Mouse (Mus musculus) kidney, adult 11 months (tissue): ENCODE data around the gene Gabbr1.
A peak's percentile ranks its signal among the peaks of the same experiment; 100 is the strongest.
"Not testable (repeated sequence)": the region's sequence is repeated elsewhere in the genome, so short reads cannot be mapped to it uniquely, and the experiment has no call there.

Experiments used
- DNase-seq: peaks from one replicate; pipeline ENCODE4 v3.0.0; 2022

The Gabbr1 gene

DNA sequence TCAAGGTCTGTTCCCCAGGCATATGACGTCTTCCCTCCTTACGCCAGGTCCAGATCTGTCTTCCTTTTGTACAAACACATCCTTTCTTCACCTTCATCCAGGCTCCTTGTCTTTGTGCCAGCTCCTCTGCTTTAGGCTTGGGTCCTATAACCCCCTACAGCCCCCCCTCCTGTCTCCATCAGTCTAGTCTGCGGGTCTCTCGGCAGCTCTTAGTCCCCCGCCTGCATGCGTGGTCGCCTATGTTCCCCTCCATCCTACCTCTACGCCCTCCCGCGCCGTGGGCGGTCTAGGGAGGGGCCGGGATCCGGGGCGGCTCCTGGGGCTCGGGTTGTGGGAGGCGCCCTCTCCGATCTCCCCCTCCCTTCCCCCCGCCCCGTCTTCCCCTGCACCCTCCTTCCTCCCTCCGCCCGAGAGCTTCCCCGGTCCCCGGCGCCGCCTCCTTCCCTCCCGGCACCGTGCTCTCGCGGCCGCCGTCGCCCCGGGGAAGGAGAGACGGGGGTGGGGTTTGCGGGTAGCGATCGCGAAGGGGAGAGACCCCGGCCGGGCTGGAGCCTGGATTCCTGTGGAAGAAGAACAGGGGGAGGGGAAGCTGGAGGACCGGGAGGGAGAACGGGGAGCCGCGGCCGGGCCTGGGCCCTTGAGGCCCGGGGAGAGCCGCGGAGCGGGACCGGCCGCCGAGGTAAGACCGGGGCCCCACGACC is at the start of gene Gabbr1:
Gene Gabbr1 (plus strand): TSS at position 356 of the 701 bp plus-strand sequence.
- DNase-seq, result peak; percentile 68

DNA sequence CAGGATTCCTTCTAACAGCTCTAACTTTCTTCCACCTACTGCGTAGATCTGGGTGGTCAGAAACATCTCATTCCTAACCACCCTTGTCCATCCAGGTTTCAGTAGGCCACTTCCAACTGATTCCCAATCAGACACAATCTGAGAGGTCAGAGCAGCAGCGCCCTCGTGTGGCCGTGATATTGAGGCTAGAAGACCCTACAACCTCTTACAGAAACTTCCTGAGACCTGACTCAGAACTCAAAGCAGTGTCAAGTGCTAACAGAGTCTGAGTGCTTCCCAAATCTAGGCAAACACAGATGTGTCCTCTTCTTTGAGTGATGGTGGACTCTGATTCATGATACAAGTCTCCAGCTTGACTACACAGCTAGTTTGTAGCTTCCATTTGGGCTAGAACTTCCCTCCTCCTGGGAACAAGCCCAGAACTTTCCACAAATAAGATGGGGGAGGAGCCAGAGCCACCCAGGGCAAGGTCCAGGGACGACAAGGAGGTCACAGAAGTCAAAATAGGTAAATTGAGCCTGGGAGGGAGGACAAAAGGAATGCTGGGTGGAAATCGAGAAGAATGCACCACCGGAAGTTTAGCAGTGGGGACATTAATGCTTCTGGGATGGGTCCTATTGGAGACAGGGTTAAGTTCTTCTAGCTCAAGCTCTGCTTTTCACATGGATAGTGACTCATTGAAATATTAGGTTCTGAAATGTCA is 48.6 kb upstream of the Gabbr1 start:
- peak; percentile 61 for DNase-seq

DNA sequence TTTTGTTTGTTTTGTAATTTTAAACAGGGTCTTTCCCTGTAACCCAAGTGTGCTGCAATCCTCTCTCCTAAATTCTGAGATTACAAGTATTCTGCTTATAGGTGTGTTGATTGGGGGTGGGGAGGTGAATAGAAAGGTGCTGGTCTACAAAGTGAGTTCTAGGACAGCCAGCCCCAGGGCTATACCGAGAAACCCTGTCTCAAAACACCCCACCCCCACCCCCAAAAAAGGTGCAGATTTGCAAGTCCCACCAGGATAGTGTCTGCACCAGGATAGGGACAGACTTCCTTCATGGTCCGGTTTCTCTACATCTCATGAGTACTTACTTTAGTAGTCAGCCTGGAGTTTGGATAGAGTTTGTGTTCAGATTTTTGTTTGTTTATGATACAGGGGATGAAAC is 47.3 kb upstream of the Gabbr1 start:
- no peak for DNase-seq

GRCm38 (mm10) chr17:37000863-37001262 is 44.9 kb upstream of the Gabbr1 start, which contains the start of gene Zfp57:
Zfp57 (plus strand) TSS chr17:37001163.
- no peak for DNase-seq

GRCm38 (mm10) chr17:37002364-37003330 is 43.1 kb upstream of the Gabbr1 start:
- DNase-seq, result peak; percentile 43

GRCm38 (mm10) chr17:37003366-37003765 is 42.4 kb upstream of the Gabbr1 start:
- no peak for DNase-seq

GRCm38 (mm10) chr17:37008161-37008560 is 37.6 kb upstream of the Gabbr1 start:
- DNase-seq, result no peak

DNA sequence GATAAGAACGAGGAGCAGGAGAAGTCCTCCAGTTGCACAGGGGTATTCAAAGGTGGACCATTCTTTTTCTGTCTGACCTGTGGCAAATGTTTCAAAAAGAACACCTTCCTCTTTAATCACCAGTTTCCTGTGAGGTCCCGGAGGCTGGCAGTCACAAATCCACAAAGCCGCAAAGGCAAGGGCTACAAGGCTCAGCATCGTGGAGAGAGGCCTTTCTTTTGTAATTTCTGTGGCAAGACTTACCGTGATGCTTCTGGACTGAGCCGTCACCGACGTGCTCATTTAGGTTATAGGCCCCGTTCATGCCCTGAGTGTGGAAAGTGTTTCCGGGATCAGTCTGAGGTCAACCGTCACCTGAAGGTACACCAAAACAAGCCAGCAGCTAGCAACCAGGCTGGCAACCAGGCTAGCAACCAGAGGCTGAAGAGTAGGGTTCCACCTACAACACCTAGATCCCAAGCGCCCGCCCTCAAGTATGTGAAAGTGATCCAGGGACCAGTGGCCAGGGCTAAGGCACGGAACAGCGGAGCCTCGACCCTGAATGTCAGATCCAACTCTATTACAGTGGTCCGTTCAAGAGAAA is 36.2 kb upstream of the Gabbr1 start:
- DNase-seq, result no peak

GRCm38 (mm10) chr17:37011719-37012118 is 34.0 kb upstream of the Gabbr1 start:
- DNase-seq, result no peak

GRCm38 (mm10) chr17:37012141-37012540 is 33.6 kb upstream of the Gabbr1 start:
- no peak for DNase-seq

DNA sequence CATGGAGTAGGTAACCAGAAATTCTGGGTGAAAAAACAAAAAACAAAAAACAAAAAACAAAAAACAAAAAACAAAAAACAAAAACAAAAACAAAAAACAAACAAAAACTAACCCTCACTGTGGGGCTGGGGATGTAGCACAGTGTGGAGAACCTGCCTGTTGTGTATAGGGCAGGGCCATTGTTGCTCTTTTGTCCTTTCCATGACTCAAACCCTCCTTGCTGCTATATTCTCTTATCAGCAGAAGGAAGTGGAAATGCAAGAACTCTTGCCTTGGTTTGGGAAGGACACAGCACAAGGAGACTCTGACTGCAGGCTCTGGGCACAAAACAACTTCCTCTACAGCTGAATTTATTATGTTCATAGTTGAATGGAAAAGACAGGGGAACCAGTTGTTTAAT is 29.4 kb upstream of the Gabbr1 start:
- no peak for DNase-seq

- no peak for DNase-seq
Observed at GRCm38 (mm10) chr17:37018328-37018727, 27.4 kb upstream of the Gabbr1 start.

DNA sequence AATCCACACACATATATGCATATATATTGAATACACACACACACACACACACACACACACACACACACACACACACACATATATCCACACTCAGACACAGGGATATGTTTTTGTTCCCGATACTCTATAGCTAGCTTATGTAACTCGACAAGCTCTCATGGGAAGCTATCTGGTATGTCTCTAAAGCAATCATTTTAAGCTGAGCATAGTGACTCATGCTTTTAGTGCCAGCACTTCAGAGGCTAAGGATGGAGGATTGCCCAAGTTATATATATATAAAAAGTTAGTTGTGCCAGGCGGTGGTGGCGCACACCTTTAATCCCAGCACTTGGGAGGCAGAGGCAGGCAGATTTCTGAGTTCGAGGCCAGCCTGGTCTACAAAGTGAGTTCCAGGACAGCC is 26.5 kb upstream of the Gabbr1 start:
- DNase-seq, result not testable (repeated sequence)

DNA sequence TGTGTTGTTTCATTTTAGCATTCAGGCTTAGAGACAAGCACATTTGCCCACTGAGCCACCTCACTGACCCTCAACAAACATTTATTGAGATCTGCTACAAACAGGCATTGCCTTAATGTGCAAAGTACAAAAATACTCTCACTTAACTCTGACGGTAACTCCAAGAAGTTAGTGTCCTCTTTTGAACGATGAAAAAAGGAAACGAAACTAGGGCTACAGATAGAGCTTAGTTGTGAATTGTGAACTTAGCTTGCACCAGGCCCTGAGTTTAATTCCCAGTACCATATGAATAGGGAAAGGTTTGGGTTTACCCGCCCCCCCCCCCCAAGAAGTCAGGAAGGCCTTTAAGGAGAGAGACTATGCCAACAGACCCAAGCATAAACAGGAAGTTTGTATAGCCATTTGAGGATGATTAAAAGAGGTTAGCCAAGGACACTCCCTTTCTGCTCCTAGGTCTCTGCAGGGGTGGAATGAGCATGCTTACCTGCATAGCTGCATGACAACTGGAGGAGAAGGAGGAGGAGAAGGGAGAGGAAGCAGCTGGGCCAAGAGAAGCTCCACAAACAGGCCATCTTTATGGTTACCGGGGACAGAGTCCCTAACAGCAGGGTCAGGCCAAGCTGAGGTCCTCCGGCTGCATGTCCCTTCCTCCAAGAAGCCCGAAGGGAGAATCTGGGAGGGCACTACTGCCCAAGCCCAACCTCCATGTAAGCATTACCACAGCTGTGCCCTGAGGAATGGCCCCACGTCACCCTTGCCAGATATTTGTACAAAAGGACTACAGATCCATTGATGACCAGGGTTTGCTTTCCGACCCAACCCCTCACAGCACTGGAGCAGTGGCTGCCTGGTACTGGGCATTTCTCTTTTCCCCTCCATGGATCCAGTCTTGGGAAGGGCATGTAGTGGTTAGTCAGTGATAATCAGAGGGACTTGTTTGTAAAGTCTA is 22.9 kb upstream of the Gabbr1 start, which contains the start of gene Mog:
Gene Mog (minus strand): TSS at position 771 of the 949 bp plus-strand sequence.
- DNase-seq, result no peak

DNA sequence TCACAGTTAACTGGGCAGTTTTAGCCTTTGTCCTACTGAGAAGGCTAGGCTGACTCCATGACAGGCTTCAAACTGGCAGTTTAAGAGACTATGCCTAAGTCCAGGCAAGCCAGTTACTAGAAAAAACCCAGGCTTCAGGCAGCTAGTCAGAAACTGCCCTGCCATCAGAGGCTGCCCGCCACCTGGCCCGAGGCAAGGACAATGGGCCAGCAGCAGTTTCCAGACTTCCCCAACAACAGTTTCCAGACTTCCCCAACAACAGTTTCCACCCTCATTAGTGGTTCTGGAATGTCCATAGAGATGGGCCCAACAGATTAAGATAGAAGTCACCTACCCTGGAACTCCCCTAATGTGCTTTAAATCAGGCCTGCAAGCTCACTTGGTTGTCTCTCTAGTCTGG is 19.3 kb upstream of the Gabbr1 start:
- no peak for DNase-seq

DNA sequence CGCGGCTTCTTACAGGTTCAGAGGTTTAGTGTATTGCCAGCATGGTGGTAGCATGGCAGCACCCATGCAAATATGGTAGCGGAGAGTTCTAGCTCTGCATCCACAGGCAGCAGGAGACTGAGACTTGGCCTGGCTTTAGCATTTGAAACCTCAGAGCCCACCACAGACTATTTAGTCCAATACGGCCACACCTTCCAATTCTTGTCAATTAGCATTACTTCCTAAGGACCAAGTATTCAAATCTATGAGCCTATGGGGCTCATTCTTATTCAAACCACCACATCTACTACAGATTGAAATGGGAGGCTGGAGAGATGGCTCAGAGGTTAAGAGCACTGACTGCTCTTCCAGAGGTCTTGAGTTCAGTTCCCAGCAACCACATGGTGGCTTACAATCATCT is 18.3 kb upstream of the Gabbr1 start:
- DNase-seq, result no peak

- DNase-seq, result no peak
Observed at GRCm38 (mm10) chr17:37028212-37028611, 17.6 kb upstream of the Gabbr1 start.

GRCm38 (mm10) chr17:37028683-37029120 is 17.1 kb upstream of the Gabbr1 start:
- peak; percentile 88 for DNase-seq

DNA sequence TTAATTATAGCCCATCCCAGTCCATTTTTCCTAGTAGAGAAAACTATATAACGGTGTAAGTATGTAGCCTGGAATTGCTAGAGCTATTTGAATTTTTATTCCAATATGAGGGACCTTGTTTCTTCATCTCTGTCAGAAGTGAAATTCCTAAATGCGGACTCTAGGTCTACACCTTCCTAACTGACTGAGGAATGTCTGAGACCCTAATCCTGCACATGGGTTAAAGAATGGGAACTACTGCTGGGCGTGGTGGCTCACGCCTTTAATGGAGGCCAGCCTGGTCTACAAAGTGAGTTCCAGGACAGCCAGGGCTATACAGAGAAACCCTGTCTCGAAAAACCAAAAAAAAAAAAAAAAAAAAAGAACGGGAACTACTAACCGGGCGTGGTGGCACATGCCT is 16.6 kb upstream of the Gabbr1 start:
- no peak for DNase-seq

GRCm38 (mm10) chr17:37039127-37039894 is 6.5 kb upstream of the Gabbr1 start:
- no peak for DNase-seq
